11 mouse cellular contexts compared by ENCODE assay signal in genomic region chr6:134243119-134243518, GRCm38 (mm10).
DNase-seq lines count a peak whose midpoint lies in the region; TF ChIP-seq lines count a peak whose summit lies in the region.
"Had no signal": no experiment of that assay in that cellular context is flagged by ENCODE, and none has a peak within 500 bp of the region (broad histone marks: within the 10 kb centered on the region; RNA-seq: fewer than 3 reads in every experiment).

No protein-coding gene starts in this region.

- H3K27ac ChIP-seq in gastrocnemius, adult 2 months, result peak overlapping the region; percentile 77

- intact Hi-C loops in gastrocnemius, adult 2 months (cut with DNase I), result loop anchor here (5.0 to 10.0 kb wide), 3 partner anchors 142 to 281 kb away; partner anchors contain the start of gene Etv6
- intact Hi-C loops in left cerebral cortex, postnatal 14 days (cut with DNase I), result no loop called here

- H3K4me3 ChIP-seq in gastrocnemius, adult 2 months, result peak overlapping the region; percentile 36
- H3K4me3 ChIP-seq: megakaryocyte, embryonic 14.5 days had no signal

- TF ChIP-seq CTCF in gastrocnemius, adult 2 months (IDR thresholded peaks at IDR 0.05), result no peak

- DNase-seq in gastrocnemius, adult 2 months, result peak; percentile 40
- no peak for DNase-seq in gastrocnemius, postnatal 4 days (ENCODE audit: low spot score in 2 of 2)
- DNase-seq in adipocyte (ENCODE audit: low spot score), result peak; percentile 55
- DNase-seq in kidney, adult 11 months, result peak; percentile 43
- DNase-seq in lung, postnatal 25 days (ENCODE audit: low spot score), result peak; percentile 49
- DNase-seq in frontal cortex, adult 2 months (ENCODE audit: extremely low spot score in 1 of 2, low spot score in 1 of 2), result no peak
- DNase-seq in left cerebral cortex, postnatal 14 days (ENCODE audit: low spot score in 2 of 2), result no peak
- DNase-seq in cerebellum, adult 9-10 months, result no peak
- DNase-seq: gastrocnemius, postnatal 14 days; thymus, postnatal 4 days had no signal

Comparison
In these comparisons a context has a peak if more than half of its experiments do, and no peak if none do; other contexts are left out.
1. DNase-seq: peak in gastrocnemius, adult 2 months (single experiment), adipocyte (single experiment), kidney, adult 11 months (single experiment) and lung, postnatal 25 days (single experiment); none in gastrocnemius, postnatal 4 days (0 of 2), frontal cortex, adult 2 months (0 of 2), left cerebral cortex, postnatal 14 days (0 of 2) and cerebellum, adult 9-10 months (single experiment).